Mouse (Mus musculus): Measurements from ENCODE around the gene Lrch1. TPM values are rescaled to one million over a fixed set of nuclear protein-coding genes. Genes with fewer than 3 reads are reported as not detected.

Gene Lrch1
- polyA plus RNA-seq, 1 experiment from 2014 or later = 6.8 TPM

DNA sequence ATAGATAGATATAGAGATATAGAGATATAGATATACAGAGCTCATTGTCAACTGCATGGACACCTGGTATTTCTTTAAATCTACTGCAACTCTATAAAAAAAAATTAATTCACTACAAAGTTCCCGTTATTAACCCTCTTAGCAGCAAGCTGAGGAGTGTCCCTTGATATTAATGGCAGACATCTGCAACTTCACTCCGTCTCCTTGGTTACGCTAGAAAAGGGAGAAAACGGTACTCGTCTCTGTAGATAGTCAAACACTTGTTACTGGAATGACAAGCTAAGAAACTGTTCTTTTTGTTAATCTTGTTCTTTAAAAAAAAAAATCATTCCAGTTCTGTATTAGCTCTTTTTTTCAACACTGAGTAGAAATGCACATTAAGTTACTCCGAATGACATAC is 54.0 kb downstream of the Lrch1 start:
- ATAC-seq (no peak), DNase-seq (ENCODE audit: low spot score) (no peak)
- H3K4me3 ChIP-seq (ENCODE audit: low read depth, low read length) = no peak overlapping the region
- no peak overlapping the region for H3K4me2 ChIP-seq (ENCODE audit: low read length)
- H3K4me1 ChIP-seq (ENCODE audit: control insufficient read depth, insufficient read depth, low read length) = no peaks in the 10 kb centered on the region
- no peaks in the 10 kb centered on the region for H3K9me3 ChIP-seq (replicated peaks; ENCODE audit: control insufficient read depth, low read length)
- 69% methylated on average over 6 of the region's 6 CpGs for WGBS
- no peaks in the 10 kb centered on the region for H3K36me3 ChIP-seq (ENCODE audit: control insufficient read depth, insufficient read depth, low read length)
- no peak overlapping the region for H3K9ac ChIP-seq (ENCODE audit: low read length)
- no peak overlapping the region for H3K27ac ChIP-seq (ENCODE audit: low read depth, low read length)
- H3K27me3 ChIP-seq (replicated peaks; ENCODE audit: control insufficient read depth, insufficient read depth, low read length) = no peaks in the 10 kb centered on the region

DNA sequence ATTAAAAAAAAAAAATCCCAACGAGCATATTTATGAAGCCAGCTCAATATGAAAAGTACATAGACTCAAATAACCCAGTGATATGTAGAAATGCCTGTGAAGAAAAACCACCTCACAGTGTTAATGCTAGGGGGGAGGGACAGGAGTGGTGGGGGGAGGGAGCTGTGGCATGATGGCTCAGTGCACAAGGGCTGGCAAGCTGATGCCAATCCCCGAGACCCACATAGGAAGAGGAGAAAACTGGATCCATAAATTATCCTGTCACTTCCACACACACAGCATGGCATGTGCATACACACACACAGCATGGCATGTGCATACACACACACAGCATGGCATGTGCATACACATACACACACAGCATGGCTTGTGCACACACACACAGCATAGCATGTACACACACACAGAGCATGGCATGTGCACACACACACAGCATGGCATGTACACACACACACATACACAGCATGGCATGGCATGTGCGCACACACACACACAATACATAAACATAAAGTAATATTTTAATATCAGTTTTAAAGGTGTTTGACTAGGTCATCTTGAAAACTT is 54.5 kb downstream of the Lrch1 start:
- WGBS = 85% methylated on average over 3 of the region's 3 CpGs
- DNase-seq (ENCODE audit: low spot score) (no peak), ATAC-seq (no peak)
- H3K4me1 ChIP-seq (ENCODE audit: control insufficient read depth, insufficient read depth, low read length) = no peaks in the 10 kb centered on the region
- no peaks in the 10 kb centered on the region for H3K9me3 ChIP-seq (replicated peaks; ENCODE audit: control insufficient read depth, low read length)
- no peaks in the 10 kb centered on the region for H3K27me3 ChIP-seq (replicated peaks; ENCODE audit: control insufficient read depth, insufficient read depth, low read length)
- H3K27ac ChIP-seq (ENCODE audit: low read depth, low read length) = no peak overlapping the region
- no peak overlapping the region for H3K4me2 ChIP-seq (ENCODE audit: low read length)
- no peaks in the 10 kb centered on the region for H3K36me3 ChIP-seq (ENCODE audit: control insufficient read depth, insufficient read depth, low read length)
- H3K4me3 ChIP-seq (ENCODE audit: low read depth, low read length) = no peak overlapping the region
- H3K9ac ChIP-seq (ENCODE audit: low read length) = no peak overlapping the region

DNA sequence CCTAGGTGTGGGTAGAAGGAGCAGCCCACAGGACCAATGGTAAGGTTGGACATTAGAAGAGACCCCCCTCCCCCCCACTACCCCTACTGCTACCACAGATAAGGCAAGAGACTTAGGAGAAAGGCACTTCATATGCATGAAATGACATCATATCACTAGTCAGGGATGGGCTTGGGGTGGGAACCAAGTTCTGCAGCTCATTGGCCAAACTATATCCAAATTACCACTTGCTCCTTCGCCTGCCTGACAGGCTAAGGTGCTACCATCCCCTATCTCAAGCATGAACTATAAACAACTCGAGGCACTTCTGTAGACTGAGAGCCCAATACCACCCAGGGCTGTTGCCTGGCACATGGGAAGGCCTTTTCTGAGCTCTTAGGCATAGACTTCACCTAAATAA is 58.4 kb downstream of the Lrch1 start:
- no peaks in the 10 kb centered on the region for H3K27me3 ChIP-seq (replicated peaks; ENCODE audit: control insufficient read depth, insufficient read depth, low read length)
- no peak overlapping the region for H3K4me3 ChIP-seq (ENCODE audit: low read depth, low read length)
- H3K27ac ChIP-seq (ENCODE audit: low read depth, low read length) = no peak overlapping the region
- WGBS = 93% methylated on average over 2 of the region's 2 CpGs
- no peak for DNase-seq (ENCODE audit: low spot score)
- no peak for ATAC-seq
- H3K9ac ChIP-seq (ENCODE audit: low read length) = no peak overlapping the region
- H3K9me3 ChIP-seq (replicated peaks; ENCODE audit: control insufficient read depth, low read length) = no peaks in the 10 kb centered on the region
- H3K36me3 ChIP-seq (ENCODE audit: control insufficient read depth, insufficient read depth, low read length) = no peaks in the 10 kb centered on the region
- H3K4me2 ChIP-seq (ENCODE audit: low read length) = no peak overlapping the region
- H3K4me1 ChIP-seq (ENCODE audit: control insufficient read depth, insufficient read depth, low read length) = peaks cover 7% of the 10 kb centered on the region

DNA sequence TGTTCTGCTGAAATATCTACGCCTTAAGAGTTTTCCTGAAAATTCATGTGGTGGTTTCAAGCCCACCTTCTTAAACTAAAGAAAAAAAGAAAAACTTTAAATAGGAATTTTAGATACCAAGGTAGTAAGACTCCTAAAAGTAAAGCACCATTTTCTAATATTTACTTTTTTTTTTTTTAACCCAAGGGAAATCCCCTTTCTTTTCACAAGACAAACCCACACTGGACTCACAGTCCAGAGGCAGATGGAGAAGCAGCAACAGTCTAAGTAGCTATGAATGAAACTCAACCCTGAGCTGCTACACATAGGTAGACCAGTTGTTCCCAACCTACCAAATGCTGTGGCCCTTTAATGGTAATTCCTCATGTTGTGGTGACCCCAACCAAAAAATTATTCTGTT is 59.6 kb downstream of the Lrch1 start:
- Histone ChIP-seq H3K4me1 (ENCODE audit: control insufficient read depth, insufficient read depth, low read length) (peaks cover 12% of the 10 kb centered on the region), H3K27me3 (replicated peaks; ENCODE audit: control insufficient read depth, insufficient read depth, low read length) (no peaks in the 10 kb centered on the region), H3K9ac (ENCODE audit: low read length) (no peak overlapping the region), H3K27ac (ENCODE audit: low read depth, low read length) (no peak overlapping the region), H3K4me2 (ENCODE audit: low read length) (no peak overlapping the region), H3K9me3 (replicated peaks; ENCODE audit: control insufficient read depth, low read length) (no peaks in the 10 kb centered on the region), H3K36me3 (ENCODE audit: control insufficient read depth, insufficient read depth, low read length) (no peaks in the 10 kb centered on the region), H3K4me3 (ENCODE audit: low read depth, low read length) (no peak overlapping the region)
- ATAC-seq (no peak), DNase-seq (ENCODE audit: low spot score) (no peak)
- 100% methylated on average over 1 of the region's 1 CpGs for WGBS

DNA sequence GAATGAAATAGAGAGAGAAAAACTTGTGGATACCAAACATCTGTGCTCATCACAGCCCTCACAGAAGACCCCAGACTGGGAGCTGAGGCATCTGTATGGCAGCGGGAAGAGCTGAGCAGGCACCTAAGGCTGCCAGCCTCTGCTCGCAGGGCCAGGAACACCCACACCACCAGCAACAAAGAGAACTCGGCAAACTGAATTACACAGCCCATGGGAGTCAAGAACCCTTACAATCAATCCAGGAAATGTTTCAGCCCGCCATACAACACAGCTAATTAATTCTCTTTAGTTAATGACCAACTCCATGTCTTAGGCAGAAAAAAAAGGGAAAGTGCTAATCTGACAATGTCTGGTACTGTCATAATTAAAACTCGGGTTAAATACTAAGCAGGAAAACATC is 61.2 kb downstream of the Lrch1 start:
- Histone ChIP-seq H3K27me3 (replicated peaks; ENCODE audit: control insufficient read depth, insufficient read depth, low read length) (no peaks in the 10 kb centered on the region), H3K9me3 (replicated peaks; ENCODE audit: control insufficient read depth, low read length) (no peaks in the 10 kb centered on the region), H3K9ac (ENCODE audit: low read length) (no peak overlapping the region), H3K4me2 (ENCODE audit: low read length) (no peak overlapping the region), H3K27ac (ENCODE audit: low read depth, low read length) (no peak overlapping the region), H3K36me3 (ENCODE audit: control insufficient read depth, insufficient read depth, low read length) (no peaks in the 10 kb centered on the region), H3K4me1 (ENCODE audit: control insufficient read depth, insufficient read depth, low read length) (peaks cover 15% of the 10 kb centered on the region), H3K4me3 (ENCODE audit: low read depth, low read length) (no peak overlapping the region)
- DNase-seq (ENCODE audit: low spot score) = peak; percentile 41
- WGBS = 17% methylated on average over 5 of the region's 5 CpGs
- ATAC-seq = no peak

DNA sequence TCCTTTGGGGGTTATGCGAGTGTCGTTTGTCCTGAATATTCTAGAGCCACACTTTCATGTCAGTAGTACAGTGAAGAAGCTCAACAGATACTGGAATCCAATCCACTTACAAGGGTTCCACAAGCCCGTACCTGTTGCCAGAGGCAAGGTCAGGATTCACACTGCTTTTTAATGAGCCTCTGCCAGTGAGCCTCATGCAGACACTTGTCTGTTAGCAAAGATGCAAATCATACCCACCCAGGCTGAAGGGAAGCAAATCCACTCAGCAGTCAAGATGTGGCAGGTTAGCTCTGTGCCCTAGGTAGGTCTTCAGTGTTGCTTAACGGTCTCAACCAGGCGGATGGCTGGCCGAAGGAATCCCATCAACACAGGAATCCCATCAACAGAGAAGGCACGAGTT is 62.8 kb downstream of the Lrch1 start:
- DNase-seq (ENCODE audit: low spot score) = no peak
- Histone ChIP-seq H3K9ac (ENCODE audit: low read length) (0 out of 2 replicates have a peak overlapping the region, but pooled peaks have one; percentile 21), H3K9me3 (replicated peaks; ENCODE audit: control insufficient read depth, low read length) (no peaks in the 10 kb centered on the region), H3K4me3 (ENCODE audit: low read depth, low read length) (no peak overlapping the region), H3K4me2 (ENCODE audit: low read length) (no peak overlapping the region; the same call in 1 of the 2 replicates), H3K27me3 (replicated peaks; ENCODE audit: control insufficient read depth, insufficient read depth, low read length) (no peaks in the 10 kb centered on the region), H3K4me1 (ENCODE audit: control insufficient read depth, insufficient read depth, low read length) (peaks cover 15% of the 10 kb centered on the region), H3K27ac (ENCODE audit: low read depth, low read length) (no peak overlapping the region), H3K36me3 (ENCODE audit: control insufficient read depth, insufficient read depth, low read length) (no peaks in the 10 kb centered on the region)
- ATAC-seq = no peak
- WGBS = 56% methylated on average over 7 of the region's 7 CpGs

DNA sequence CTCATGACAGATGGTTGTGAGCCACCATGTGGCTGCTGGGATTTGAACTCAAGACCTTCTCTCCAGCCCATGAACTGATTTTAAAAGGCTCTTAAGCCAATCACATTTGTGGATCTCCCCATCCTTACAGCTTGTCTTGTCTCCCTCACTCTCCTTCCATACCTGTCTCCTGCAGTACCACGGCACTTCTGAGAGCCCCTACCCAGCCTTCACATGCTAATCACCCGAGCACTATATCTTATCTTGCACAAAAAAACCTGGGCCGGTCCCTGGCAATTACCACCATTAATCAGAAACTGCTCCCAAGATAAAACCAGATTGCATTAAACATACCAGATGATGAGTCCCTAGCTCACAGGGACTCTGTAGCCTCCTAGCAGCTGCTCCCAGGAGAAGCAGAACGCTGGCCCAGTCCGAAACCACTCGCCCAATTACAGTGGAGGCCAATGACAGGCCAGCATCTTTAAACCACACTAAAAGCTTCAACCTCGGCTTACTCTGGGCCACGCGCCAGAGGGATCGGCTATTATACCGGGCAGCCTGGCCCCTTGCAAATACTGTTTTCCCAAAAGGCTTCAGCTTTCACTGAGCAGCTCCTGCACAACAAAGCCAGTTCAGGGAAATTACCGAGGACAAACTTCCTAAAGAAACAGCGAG is 63.5 kb downstream of the Lrch1 start:
- Histone ChIP-seq H3K36me3 (ENCODE audit: control insufficient read depth, insufficient read depth, low read length) (no peaks in the 10 kb centered on the region), H3K4me2 (ENCODE audit: low read length) (peak overlapping the region; percentile 23; the same call in 1 of the 2 replicates), H3K27me3 (replicated peaks; ENCODE audit: control insufficient read depth, insufficient read depth, low read length) (no peaks in the 10 kb centered on the region), H3K9me3 (replicated peaks; ENCODE audit: control insufficient read depth, low read length) (no peaks in the 10 kb centered on the region), H3K27ac (ENCODE audit: low read depth, low read length) (peak overlapping the region; percentile 52; the same call in 1 of the 2 replicates), H3K9ac (ENCODE audit: low read length) (no peak overlapping the region), H3K4me3 (ENCODE audit: low read depth, low read length) (no peak overlapping the region), H3K4me1 (ENCODE audit: control insufficient read depth, insufficient read depth, low read length) (peaks cover 15% of the 10 kb centered on the region)
- peak; percentile 91 for ATAC-seq
- peak; percentile 91 for DNase-seq (ENCODE audit: low spot score)
- 7% methylated on average over 13 of the region's 13 CpGs for WGBS

DNA sequence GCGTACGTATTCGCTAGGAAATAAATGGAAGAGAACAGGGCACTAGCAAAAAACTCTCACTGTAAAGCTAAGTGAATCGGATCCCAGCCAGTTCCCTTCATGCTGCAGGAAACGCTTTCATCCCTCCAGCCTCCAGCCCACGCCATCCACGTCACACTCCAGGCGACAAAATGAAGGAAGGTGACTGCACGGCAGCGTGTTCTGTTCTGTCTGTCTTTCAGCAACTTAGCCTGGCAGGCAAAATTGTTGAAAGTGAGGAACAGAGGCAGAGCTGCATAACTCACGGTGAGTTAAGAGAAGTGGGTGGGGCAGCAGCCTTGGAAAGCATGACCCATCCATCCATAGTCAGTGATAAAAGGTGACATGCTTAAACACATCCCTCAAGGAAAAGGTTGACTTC is 64.5 kb downstream of the Lrch1 start:
- no peak for DNase-seq (ENCODE audit: low spot score)
- no peak overlapping the region for H3K27ac ChIP-seq (ENCODE audit: low read depth, low read length)
- no peaks in the 10 kb centered on the region for H3K9me3 ChIP-seq (replicated peaks; ENCODE audit: control insufficient read depth, low read length)
- ATAC-seq = no peak
- no peak overlapping the region for H3K9ac ChIP-seq (ENCODE audit: low read length)
- H3K27me3 ChIP-seq (replicated peaks; ENCODE audit: control insufficient read depth, insufficient read depth, low read length) = no peaks in the 10 kb centered on the region
- peaks cover 15% of the 10 kb centered on the region for H3K4me1 ChIP-seq (ENCODE audit: control insufficient read depth, insufficient read depth, low read length)
- H3K4me2 ChIP-seq (ENCODE audit: low read length) = no peak overlapping the region
- no peak overlapping the region for H3K4me3 ChIP-seq (ENCODE audit: low read depth, low read length)
- 89% methylated on average over 11 of the region's 11 CpGs for WGBS
- no peaks in the 10 kb centered on the region for H3K36me3 ChIP-seq (ENCODE audit: control insufficient read depth, insufficient read depth, low read length)

DNA sequence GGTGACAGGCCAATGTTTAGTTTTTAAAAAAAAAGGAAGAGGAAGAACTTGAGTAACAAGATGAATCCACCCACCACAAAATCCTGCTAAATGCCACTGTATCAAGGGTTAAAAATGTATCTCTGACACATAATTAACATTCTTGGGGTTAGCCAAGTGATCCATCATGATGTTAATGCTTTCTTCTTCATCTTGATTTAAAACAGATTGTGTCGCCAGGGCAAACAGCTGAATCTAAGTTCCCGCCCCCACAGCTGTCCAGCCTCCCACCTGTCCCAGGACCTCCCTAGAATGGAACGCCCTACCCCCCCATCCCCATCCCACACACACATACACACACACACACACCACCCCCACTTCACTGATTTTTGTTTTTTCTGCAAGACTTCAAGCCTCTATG is 64.9 kb downstream of the Lrch1 start:
- Histone ChIP-seq H3K4me1 (ENCODE audit: control insufficient read depth, insufficient read depth, low read length) (peaks cover 17% of the 10 kb centered on the region), H3K27me3 (replicated peaks; ENCODE audit: control insufficient read depth, insufficient read depth, low read length) (no peaks in the 10 kb centered on the region), H3K27ac (ENCODE audit: low read depth, low read length) (no peak overlapping the region), H3K36me3 (ENCODE audit: control insufficient read depth, insufficient read depth, low read length) (no peaks in the 10 kb centered on the region), H3K9me3 (replicated peaks; ENCODE audit: control insufficient read depth, low read length) (no peaks in the 10 kb centered on the region), H3K4me2 (ENCODE audit: low read length) (no peak overlapping the region), H3K9ac (ENCODE audit: low read length) (no peak overlapping the region), H3K4me3 (ENCODE audit: low read depth, low read length) (no peak overlapping the region)
- ATAC-seq (no peak), DNase-seq (ENCODE audit: low spot score) (no peak)
- 76% methylated on average over 3 of the region's 3 CpGs for WGBS
